11 mouse cellular contexts compared by ENCODE assay signal in the genomic region with DNA sequence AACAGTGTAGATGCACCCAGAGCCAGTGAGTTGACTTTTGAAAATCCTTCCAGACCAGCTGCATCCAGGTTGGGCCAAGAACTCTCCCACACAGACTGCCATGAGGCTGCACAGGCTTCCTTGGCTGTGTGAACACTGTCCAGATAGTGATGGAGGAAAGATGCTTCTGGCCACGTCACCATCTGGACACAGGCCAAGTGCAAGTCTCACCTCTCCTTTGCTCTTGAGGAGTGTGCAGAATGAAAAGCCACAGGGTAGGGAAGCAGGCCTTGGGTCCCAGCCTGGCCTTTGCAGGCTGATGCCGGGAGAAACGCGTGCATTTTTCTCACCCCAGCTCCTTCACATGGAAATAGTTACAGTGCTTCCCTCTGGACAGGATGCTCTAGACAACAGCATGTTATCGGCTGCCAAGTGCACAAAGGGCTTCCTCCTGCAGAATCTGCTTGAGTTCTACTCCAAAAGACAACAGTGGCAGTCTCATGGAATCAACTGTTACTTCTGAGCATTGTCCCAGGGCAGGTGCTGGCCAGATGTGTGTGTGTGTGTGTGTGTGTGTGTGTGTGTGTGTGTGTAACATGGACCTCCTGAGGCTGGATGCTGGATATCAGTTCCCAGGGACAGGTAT. TPM values are rescaled to one million over a fixed set of nuclear protein-coding genes. Genes with fewer than 3 reads are reported as not detected.
A peak's percentile ranks its signal among the peaks of the same experiment; 100 is the strongest.
DNase-seq lines count a peak whose midpoint lies in the region; ATAC-seq and TF ChIP-seq lines count a peak whose summit lies in the region.
"Had no signal": no experiment of that assay in that cellular context is flagged by ENCODE, and none has a peak within 500 bp of the region (broad histone marks: within the 10 kb centered on the region; RNA-seq: fewer than 3 reads in every experiment).

No protein-coding gene starts in this region.

- DNase-seq in adrenal gland, postnatal 14 days = peak; percentile 12
- DNase-seq in adrenal gland, adult 18-20 months (ENCODE audit: low spot score in 2 of 2) = no peak
- DNase-seq in midbrain, embryonic 11.5 days (ENCODE audit: low spot score, missing footprints) = peak; percentile 69
- DNase-seq in midbrain, postnatal 0 days (ENCODE audit: low spot score) = no peak
- DNase-seq in heart, postnatal 0 days (ENCODE audit: low spot score) = no peak
- peak; percentile 41 for DNase-seq in stomach, postnatal 0 days (ENCODE audit: low spot score)
- no peak for DNase-seq in embryo, embryonic 11 days
- no peak for DNase-seq in adrenal gland, adult 8-10 months

- TF ChIP-seq CTCF in midbrain, postnatal 0 days (IDR thresholded peaks at IDR 0.05) = no peak
- TF ChIP-seq CTCF in heart, postnatal 0 days (IDR thresholded peaks at IDR 0.05; ENCODE audit: low read depth) = no peak
- TF ChIP-seq CTCF in stomach, postnatal 0 days (IDR thresholded peaks at IDR 0.05; ENCODE audit: low read depth) = no peak

- H3K4me1 ChIP-seq in midbrain, embryonic 11.5 days (ENCODE audit: control insufficient read depth, insufficient read depth, low read length) = no peaks in the 10 kb centered on the region
- H3K4me1 ChIP-seq in midbrain, postnatal 0 days (ENCODE audit: insufficient read depth, low read length) = peaks cover 4% of the 10 kb centered on the region; the same call in 1 of the 2 replicates
- H3K4me1 ChIP-seq in heart, postnatal 0 days (ENCODE audit: control insufficient read depth, insufficient read depth) = peaks cover 24% of the 10 kb centered on the region
- H3K4me1 ChIP-seq in stomach, postnatal 0 days (replicated peaks; ENCODE audit: control insufficient read depth, insufficient read depth) = peaks cover 6% of the 10 kb centered on the region

- H3K27ac ChIP-seq in midbrain, embryonic 11.5 days (ENCODE audit: low read depth, low read length) = no peak overlapping the region
- no peak overlapping the region for H3K27ac ChIP-seq in midbrain, postnatal 0 days (ENCODE audit: low read depth, low read length)
- peak overlapping the region; percentile 55 for H3K27ac ChIP-seq in heart, postnatal 0 days (ENCODE audit: low read depth)
- H3K27ac ChIP-seq in stomach, postnatal 0 days (replicated peaks) = 0 out of 2 replicates have a peak overlapping the region, but pooled peaks have one; percentile 35
- H3K27ac ChIP-seq: midbrain, embryonic 10.5 days had no signal

- ATAC-seq in midbrain, embryonic 11.5 days (ENCODE audit: low FRiP score) = no peak
- no peak for ATAC-seq in midbrain, postnatal 0 days (ENCODE audit: low FRiP score)
- ATAC-seq in heart, postnatal 0 days (ENCODE audit: insufficient read depth, low read depth) = peak; percentile 43; the same call in 1 of the 2 replicates
- peak; percentile 56 for ATAC-seq in stomach, postnatal 0 days (ENCODE audit: low FRiP score, low TSS enrichment)

- H3K4me2 ChIP-seq in midbrain, embryonic 11.5 days = no peak overlapping the region
- no peak overlapping the region for H3K4me2 ChIP-seq in midbrain, postnatal 0 days (ENCODE audit: low read depth, low read length, poor library complexity, severe bottlenecking)
- no peak overlapping the region for H3K4me2 ChIP-seq in heart, postnatal 0 days (ENCODE audit: low read depth, low read length)
- no peak overlapping the region for H3K4me2 ChIP-seq in stomach, postnatal 0 days (replicated peaks; ENCODE audit: low read depth)

- WGBS in midbrain, embryonic 11.5 days = 85% methylated on average over 5 of the region's 5 CpGs
- 71% methylated on average over 5 of the region's 5 CpGs for WGBS in midbrain, postnatal 0 days
- 41% methylated on average over 5 of the region's 5 CpGs for WGBS in heart, postnatal 0 days
- 42% methylated on average over 5 of the region's 5 CpGs for WGBS in stomach, postnatal 0 days

- H3K4me3 ChIP-seq in midbrain, embryonic 11.5 days (ENCODE audit: low read depth, low read length) = no peak overlapping the region
- H3K4me3 ChIP-seq in midbrain, postnatal 0 days (ENCODE audit: low read depth, low read length) = no peak overlapping the region
- H3K4me3 ChIP-seq in heart, postnatal 0 days (ENCODE audit: low read depth, low read length) = no peak overlapping the region
- H3K4me3 ChIP-seq in stomach, postnatal 0 days (ENCODE audit: low read depth, low read length) = no peak overlapping the region
- H3K4me3 ChIP-seq: midbrain, embryonic 10.5 days had no signal

- H3K9me3 ChIP-seq in midbrain, embryonic 11.5 days (ENCODE audit: control insufficient read depth, low read length) = no peaks in the 10 kb centered on the region
- no peaks in the 10 kb centered on the region for H3K9me3 ChIP-seq in midbrain, postnatal 0 days (ENCODE audit: low read length)
- no peaks in the 10 kb centered on the region for H3K9me3 ChIP-seq in heart, postnatal 0 days (replicated peaks; ENCODE audit: control insufficient read depth, low read length)
- H3K9me3 ChIP-seq in stomach, postnatal 0 days (ENCODE audit: control insufficient read depth, low read length) = no peaks in the 10 kb centered on the region
- H3K9me3 ChIP-seq: midbrain, embryonic 10.5 days had no signal

- H3K9ac ChIP-seq in midbrain, embryonic 11.5 days (ENCODE audit: low read length) = no peak overlapping the region
- no peak overlapping the region for H3K9ac ChIP-seq in midbrain, postnatal 0 days (replicated peaks; ENCODE audit: low read length, poor library complexity, severe bottlenecking)
- no peak overlapping the region for H3K9ac ChIP-seq in heart, postnatal 0 days (replicated peaks; ENCODE audit: low read depth, low read length)
- no peak overlapping the region for H3K9ac ChIP-seq in stomach, postnatal 0 days (ENCODE audit: low read length)

- no peaks in the 10 kb centered on the region for H3K36me3 ChIP-seq in midbrain, embryonic 11.5 days (ENCODE audit: control insufficient read depth, insufficient read depth, low read length)
- H3K36me3 ChIP-seq in midbrain, postnatal 0 days (ENCODE audit: insufficient read depth, low read length) = no peaks in the 10 kb centered on the region
- no peaks in the 10 kb centered on the region for H3K36me3 ChIP-seq in heart, postnatal 0 days (replicated peaks; ENCODE audit: control insufficient read depth, insufficient read depth, low read length)
- no peaks in the 10 kb centered on the region for H3K36me3 ChIP-seq in stomach, postnatal 0 days (ENCODE audit: control insufficient read depth, insufficient read depth, low read length)
- H3K36me3 ChIP-seq: midbrain, embryonic 10.5 days had no signal

- no peak for TF ChIP-seq EP300 in heart, postnatal 0 days (IDR thresholded peaks at IDR 0.05; ENCODE audit: low read depth)
- no peak for TF ChIP-seq EP300 in stomach, postnatal 0 days (optimal IDR thresholded peaks at IDR 0.05)

- peaks cover 15% of the 10 kb centered on the region for H3K27me3 ChIP-seq in midbrain, embryonic 11.5 days (ENCODE audit: control insufficient read depth, insufficient read depth, low read length)
- H3K27me3 ChIP-seq in midbrain, postnatal 0 days (ENCODE audit: insufficient read depth, low read length) = peaks cover 16% of the 10 kb centered on the region
- H3K27me3 ChIP-seq in heart, postnatal 0 days (ENCODE audit: control insufficient read depth, insufficient read depth, low read length) = no peaks in the 10 kb centered on the region
- H3K27me3 ChIP-seq in stomach, postnatal 0 days (ENCODE audit: control insufficient read depth, insufficient read depth, low read length) = no peaks in the 10 kb centered on the region

RNA-seq across cellular contexts. Expression of a gene that starts 2.8 kb away (rescaled TPM):
- 112 and 113 TPM in 2 replicates for total RNA-seq in adrenal gland, postnatal 14 days (2021)
- total RNA-seq in adrenal gland, adult 18-20 months (2021) = 100 to 1,000 TPM; 106 to 127 TPM
- 34.9 and 39.7 TPM in 2 replicates for polyA plus RNA-seq in midbrain, embryonic 11.5 days (2014; fragmentation: Nextera tagmentation; extraction: Ambion mirVana)
- total RNA-seq in midbrain, postnatal 0 days (2014; rRNA removed) = 39.1 and 40.1 TPM in 2 replicates
- polyA plus RNA-seq in midbrain, postnatal 0 days (2015; fragmentation: Nextera tagmentation; extraction: Ambion mirVana) = 29.8 and 31.6 TPM in 2 replicates
- 94.4 and 128 TPM in 2 replicates for total RNA-seq in heart, postnatal 0 days (2014; rRNA removed; ENCODE audit: low replicate concordance)
- polyA plus RNA-seq in heart, postnatal 0 days (2015; fragmentation: Nextera tagmentation; extraction: Ambion mirVana) = 62.1 and 63.3 TPM in 2 replicates
- 96.7 and 102 TPM in 2 replicates for polyA plus RNA-seq in stomach, postnatal 0 days (2015; fragmentation: Nextera tagmentation; extraction: Ambion mirVana)
- 100 to 1,000 TPM in 3 of 4 experiments, 10 to 100 TPM in 1; 92.8 to 116 (median 109) TPM for total RNA-seq in adrenal gland, adult 8-10 months (2022)
- total RNA-seq: common myeloid progenitor, adult 5-6 weeks; MEL had no signal

Comparison
In these comparisons a context has a peak if more than half of its experiments do, and no peak if none do; other contexts are left out.
1. DNase-seq: peak in adrenal gland, postnatal 14 days (single experiment), midbrain, embryonic 11.5 days (single experiment) and stomach, postnatal 0 days (single experiment); none in adrenal gland, adult 18-20 months (0 of 2), midbrain, postnatal 0 days (single experiment), heart, postnatal 0 days (single experiment), embryo, embryonic 11 days (single experiment) and adrenal gland, adult 8-10 months (single experiment).
2. ATAC-seq: peak in heart, postnatal 0 days (single experiment) and stomach, postnatal 0 days (single experiment); none in midbrain, embryonic 11.5 days (single experiment) and midbrain, postnatal 0 days (single experiment).
3. H3K27ac ChIP-seq: peak in heart, postnatal 0 days (single experiment) and stomach, postnatal 0 days (single experiment); none in midbrain, embryonic 11.5 days (single experiment) and midbrain, postnatal 0 days (single experiment).